Mouse (Mus musculus) hindlimb bud, embryonic 11.5 days (tissue): ENCODE data around the gene Plscr5.
A peak's percentile ranks its signal among the peaks of the same experiment; 100 is the strongest.

Source experiments
- DNase-seq: peaks from one replicate; pipeline ENCODE4 v3.0.0-alpha.2; 2012; ENCODE audit warnings: low read depth, low spot score; ENCODE audit errors: extremely low spot score

Plscr5 gene

GRCm38 (mm10) chr9:92226127-92226655, 33.5 kb downstream of the Plscr5 start:
- DNase-seq = no peak

GRCm38 (mm10) chr9:92226795-92227194, 34.1 kb downstream of the Plscr5 start:
- DNase-seq = no peak

GRCm38 (mm10) chr9:92228867-92229832, 36.4 kb downstream of the Plscr5 start:
- DNase-seq = no peak

- DNase-seq = no peak
Observed at GRCm38 (mm10) chr9:92229833-92230205, 37.1 kb downstream of the Plscr5 start.

- DNase-seq = no peak
Observed at GRCm38 (mm10) chr9:92234901-92235458, 42.2 kb downstream of the Plscr5 start.

GRCm38 (mm10) chr9:92248773-92249446, 56.2 kb downstream of the Plscr5 start:
- DNase-seq = no peak

- no peak for DNase-seq
Observed at GRCm38 (mm10) chr9:92249447-92249852, 56.7 kb downstream of the Plscr5 start, which contains the start of gene Plscr1. TSS of gene Plscr1 (plus strand) at chr9:92249750.

GRCm38 (mm10) chr9:92249987-92250772, 57.4 kb downstream of the Plscr5 start:
- DNase-seq = peak; percentile 33

GRCm38 (mm10) chr9:92252718-92253117, 60.0 kb downstream of the Plscr5 start:
- no peak for DNase-seq

- no peak for DNase-seq
Observed at GRCm38 (mm10) chr9:92253585-92254321, 61.0 kb downstream of the Plscr5 start.
